In the genomic region with DNA sequence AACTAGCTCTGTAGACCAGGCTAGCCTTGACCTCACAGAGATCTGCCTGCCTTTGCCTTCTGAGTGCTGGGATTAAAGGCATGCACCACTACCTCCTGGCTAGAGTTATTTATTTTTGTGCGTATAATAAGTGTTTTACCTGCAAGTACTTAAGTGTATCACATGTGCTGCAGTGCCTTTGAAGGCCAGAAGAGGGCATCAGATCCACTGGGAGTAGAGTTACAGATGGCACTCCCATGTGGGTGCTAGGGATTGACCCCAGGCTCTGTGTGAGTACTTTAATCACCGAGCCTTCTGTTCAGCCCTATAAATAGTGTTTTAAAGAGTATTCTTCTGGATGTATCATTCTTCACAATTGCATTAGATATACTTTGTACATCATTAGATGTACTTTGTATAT, we compare ENCODE assay signal across 18 mouse cellular contexts. TPM values are rescaled to one million over a fixed set of nuclear protein-coding genes. Genes with fewer than 3 reads are reported as not detected.
A peak's percentile ranks its signal among the peaks of the same experiment; 100 is the strongest.
DNase-seq lines count a peak whose midpoint lies in the region; ATAC-seq and TF ChIP-seq lines count a peak whose summit lies in the region.
"Had no signal": no experiment of that assay in that cellular context is flagged by ENCODE, and none has a peak within 500 bp of the region (broad histone marks: within the 10 kb centered on the region; RNA-seq: fewer than 3 reads in every experiment).

No protein-coding gene starts in this region.

- H3K27ac ChIP-seq in forebrain, postnatal 0 days (ENCODE audit: low read depth, low read length), result no peak overlapping the region
- no peak overlapping the region for H3K27ac ChIP-seq in forebrain, embryonic 12.5 days
- H3K27ac ChIP-seq in ES-E14 (ENCODE audit: insufficient read depth, low read depth, low read length, poor library complexity, severe bottlenecking), result no peak overlapping the region
- no peak overlapping the region for H3K27ac ChIP-seq in limb, embryonic 10.5 days
- H3K27ac ChIP-seq: embryonic facial prominence, embryonic 12.5 days; forebrain, embryonic 10.5 days had no signal

- no peak overlapping the region for H3K4me2 ChIP-seq in forebrain, postnatal 0 days (ENCODE audit: low read depth)
- no peak overlapping the region for H3K4me2 ChIP-seq in forebrain, embryonic 12.5 days
- H3K4me2 ChIP-seq: embryonic facial prominence, embryonic 12.5 days; heart, embryonic 12.5 days had no signal

- TF ChIP-seq CTCF in forebrain, postnatal 0 days (IDR thresholded peaks at IDR 0.05; ENCODE audit: low read depth), result peak; percentile 45
- TF ChIP-seq CTCF in lung, adult 2 months (IDR thresholded peaks at IDR 0.05; ENCODE audit: insufficient read depth, low read length), result 0 out of 2 replicates have a peak, but pooled peaks have one; percentile 8

- no peak for ATAC-seq in forebrain, postnatal 0 days
- ATAC-seq in forebrain, embryonic 12.5 days (ENCODE audit: low FRiP score), result no peak

- H3K9me3 ChIP-seq in forebrain, postnatal 0 days (ENCODE audit: low read length), result no peaks in the 10 kb centered on the region
- no peaks in the 10 kb centered on the region for H3K9me3 ChIP-seq in forebrain, embryonic 12.5 days
- H3K9me3 ChIP-seq in ES-E14 (ENCODE audit: control insufficient read depth, insufficient read depth, low read depth, low read length), result no peaks in the 10 kb centered on the region
- no peaks in the 10 kb centered on the region for H3K9me3 ChIP-seq in limb, embryonic 10.5 days (replicated peaks)
- H3K9me3 ChIP-seq: embryonic facial prominence, embryonic 12.5 days had no signal

- no peaks in the 10 kb centered on the region for H3K4me1 ChIP-seq in forebrain, postnatal 0 days (ENCODE audit: insufficient read depth)
- no peaks in the 10 kb centered on the region for H3K4me1 ChIP-seq in forebrain, embryonic 12.5 days
- no peaks in the 10 kb centered on the region for H3K4me1 ChIP-seq in lung, adult 2 months (ENCODE audit: control insufficient read depth, insufficient read depth, low read length)
- peaks cover 0 to 2% of the 10 kb centered on the region in 2 experiments; a peak in 1 of 4 replicates for H3K4me1 ChIP-seq in ES-E14 (ENCODE audit: control insufficient read depth in 2 of 2, insufficient read depth in 2 of 2, low read length in 2 of 2, poor library complexity in 1 of 2)
- no peaks in the 10 kb centered on the region for H3K4me1 ChIP-seq in limb, embryonic 10.5 days
- H3K4me1 ChIP-seq: embryonic facial prominence, embryonic 12.5 days; forebrain, embryonic 10.5 days; heart, embryonic 12.5 days had no signal

- no peak overlapping the region for H3K9ac ChIP-seq in forebrain, postnatal 0 days
- H3K9ac ChIP-seq in forebrain, embryonic 12.5 days, result no peak overlapping the region
- H3K9ac ChIP-seq in ES-E14 (ENCODE audit: insufficient read depth, low read depth, low read length, poor library complexity, severe bottlenecking), result no peak overlapping the region
- H3K9ac ChIP-seq: embryonic facial prominence, embryonic 12.5 days; heart, embryonic 12.5 days had no signal

- no peaks in the 10 kb centered on the region for H3K27me3 ChIP-seq in forebrain, postnatal 0 days (ENCODE audit: insufficient read depth, low read length)
- no peaks in the 10 kb centered on the region for H3K27me3 ChIP-seq in forebrain, embryonic 12.5 days
- H3K27me3 ChIP-seq in limb, embryonic 10.5 days (ENCODE audit: low read depth, poor library complexity, severe bottlenecking), result no peaks in the 10 kb centered on the region
- H3K27me3 ChIP-seq: CH12.LX; embryonic facial prominence, embryonic 12.5 days; heart, embryonic 12.5 days had no signal

- TF ChIP-seq POLR2A in lung, adult 2 months (IDR thresholded peaks at IDR 0.05; ENCODE audit: borderline replicate concordance, extremely low read depth, low read depth, low read length), result no peak

- H3K36me3 ChIP-seq in forebrain, postnatal 0 days (ENCODE audit: insufficient read depth), result peaks cover 4% of the 10 kb centered on the region; the same call in 1 of the 2 replicates
- H3K36me3 ChIP-seq in forebrain, embryonic 12.5 days (replicated peaks), result 0 out of 2 replicates have a peak, but pooled peaks cover 9% of the 10 kb centered on the region
- H3K36me3 ChIP-seq in ES-E14 (ENCODE audit: control insufficient read depth, insufficient read depth, low read length, poor library complexity, severe bottlenecking), result no peaks in the 10 kb centered on the region
- H3K36me3 ChIP-seq in limb, embryonic 10.5 days, result peaks cover 12% of the 10 kb centered on the region
- H3K36me3 ChIP-seq: embryonic facial prominence, embryonic 12.5 days had no signal

- 96% methylated on average over 2 of the region's 2 CpGs for WGBS in forebrain, postnatal 0 days
- 92% methylated on average over 2 of the region's 2 CpGs for WGBS in forebrain, embryonic 12.5 days
- 93% methylated on average over 2 of the region's 2 CpGs for WGBS in lung, adult 2 months
- 94% methylated on average over 2 of the region's 2 CpGs for WGBS in limb, embryonic 10.5 days

- no peak for DNase-seq in forebrain, postnatal 0 days
- no peak for DNase-seq in lung, adult 2 months
- no peak for DNase-seq in lung, postnatal 25 days (ENCODE audit: low spot score)
- DNase-seq in ES-E14 (ENCODE audit: low read depth, low spot score), result peak; percentile 35
- peak; percentile 26 for DNase-seq in limb, embryonic 10.5 days (ENCODE audit: low spot score)
- no peak for DNase-seq in right cerebral cortex, postnatal 4 days
- no peak for DNase-seq in thymus, adult 18-20 months
- DNase-seq: cerebellum, adult 9-11 months; kidney, adult 8-10 months; thymus, postnatal 14 days had no signal

- H3K4me3 ChIP-seq in forebrain, postnatal 0 days (ENCODE audit: low read depth, low read length), result no peak overlapping the region
- H3K4me3 ChIP-seq in forebrain, embryonic 12.5 days (replicated peaks), result no peak overlapping the region
- H3K4me3 ChIP-seq in lung, adult 2 months (replicated peaks; ENCODE audit: extremely low read depth, low read depth, low read length), result no peak overlapping the region
- no peak overlapping the region for H3K4me3 ChIP-seq in ES-E14 (ENCODE audit: insufficient read depth in 1 of 2, low read depth in 1 of 2, low read length in 2 of 2, poor library complexity in 1 of 2, severe bottlenecking in 1 of 2)
- H3K4me3 ChIP-seq in limb, embryonic 10.5 days, result no peak overlapping the region
- H3K4me3 ChIP-seq: embryonic facial prominence, embryonic 12.5 days; forebrain, embryonic 10.5 days; heart, embryonic 12.5 days; myocyte had no signal

- in situ Hi-C loops in ES-E14 (cut with MboI; ENCODE audit: low sequenced_read_pairs in 2 of 2, unreplicated experiment in 2 of 2), result no loop called here

TF ChIP-seq in ES-E14, 5 proteins besides CTCF, POLR2A, EP300 and RAD21:
- TF ChIP-seq CHD2 (IDR thresholded peaks at IDR 0.05; ENCODE audit: low read depth, low read length), result no peak

RNA-seq across cellular contexts. Expression of gene Atg4c, which starts 44.6 kb away (rescaled TPM):
- total RNA-seq in forebrain, postnatal 0 days (2014; rRNA removed), result 9.7 and 12.2 TPM in 2 replicates
- polyA plus RNA-seq in forebrain, postnatal 0 days (2015; fragmentation: Nextera tagmentation; extraction: Ambion mirVana), result 8.8 and 14.4 TPM in 2 replicates
- 15.6 and 16.4 TPM in 2 replicates for polyA plus RNA-seq in forebrain, embryonic 12.5 days (2016; fragmentation: Nextera tagmentation; extraction: Ambion mirVana)
- polyA plus RNA-seq in lung, adult 2 months (2012; rRNA removed), result 3.7 and 4.6 TPM in 2 replicates
- 1.4 and 2.6 TPM in 2 replicates for total RNA-seq in ES-E14 (2012; rRNA removed)
- polyA plus RNA-seq in limb, embryonic 10.5 days (2016; fragmentation: Nextera tagmentation; extraction: Ambion mirVana), result 12.4 and 15.5 TPM in 2 replicates
- total RNA-seq: CH12.LX had no signal

RNA-seq across cellular contexts. Expression of gene Gm12689, which starts 57.4 kb away (rescaled TPM):
- total RNA-seq in forebrain, postnatal 0 days (2014; rRNA removed), result not detected in 2 replicates
- polyA plus RNA-seq in forebrain, postnatal 0 days (2015; fragmentation: Nextera tagmentation; extraction: Ambion mirVana), result 0.10 and 0.18 TPM in 2 replicates
- 0.14 and 0.55 TPM in 2 replicates for polyA plus RNA-seq in forebrain, embryonic 12.5 days (2016; fragmentation: Nextera tagmentation; extraction: Ambion mirVana)
- 0.19 and 0.26 TPM in 2 replicates for polyA plus RNA-seq in lung, adult 2 months (2012; rRNA removed)
- not detected in 2 replicates for total RNA-seq in ES-E14 (2012; rRNA removed)
- 0.11 and 0.18 TPM in 2 replicates for polyA plus RNA-seq in limb, embryonic 10.5 days (2016; fragmentation: Nextera tagmentation; extraction: Ambion mirVana)
- total RNA-seq: CH12.LX; gastrocnemius, adult 18-20 months; hematopoietic stem cell, adult 5-6 weeks had no signal
- polyA plus RNA-seq: heart, embryonic 12.5 days had no signal

Comparison
In these comparisons a context has a peak if more than half of its experiments do, and no peak if none do; other contexts are left out.
1. DNase-seq: peak in ES-E14 (single experiment) and limb, embryonic 10.5 days (single experiment); none in forebrain, postnatal 0 days (single experiment), lung, adult 2 months (single experiment), lung, postnatal 25 days (single experiment), right cerebral cortex, postnatal 4 days (single experiment) and thymus, adult 18-20 months (0 of 2).